Mouse (Mus musculus) adrenal gland, adult 18-20 months (tissue): Measurements from ENCODE around the gene Pigk. TPM values are rescaled to one million over a fixed set of nuclear protein-coding genes. Genes with fewer than 3 reads are reported as not detected.
A peak's percentile ranks its signal among the peaks of the same experiment; 100 is the strongest.
"Not testable (repeated sequence)": the region's sequence is repeated elsewhere in the genome, so short reads cannot be mapped to it uniquely, and the experiment has no call there.

Experiments used
- DNase-seq, 2 experiments: peaks; one replicate each; pipeline ENCODE4 v3.0.0; 2021 to 2022; ENCODE audit warnings: low spot score in 2 of 2
- total RNA-seq, 2 experiments: library from RNA; stranded (reverse); gene quantifications; 1 replicate in 1 of 2; 2 replicates in 1 of 2; pipeline ENCODE4 v1.2.3; 2021

The Pigk gene
- total RNA-seq, 2 experiments from 2014 or later: 50.6 to 63.5 TPM

- peak; percentile 36 to 59 for DNase-seq
Observed at GRCm38 (mm10) chr3:152763139-152763882, 49.4 kb downstream of the Pigk start.

GRCm38 (mm10) chr3:152764516-152765312 lies 50.8 kb downstream of the Pigk start:
- DNase-seq: no peak

- DNase-seq: no peak
Observed at GRCm38 (mm10) chr3:152767485-152767884, 53.6 kb downstream of the Pigk start.

DNA sequence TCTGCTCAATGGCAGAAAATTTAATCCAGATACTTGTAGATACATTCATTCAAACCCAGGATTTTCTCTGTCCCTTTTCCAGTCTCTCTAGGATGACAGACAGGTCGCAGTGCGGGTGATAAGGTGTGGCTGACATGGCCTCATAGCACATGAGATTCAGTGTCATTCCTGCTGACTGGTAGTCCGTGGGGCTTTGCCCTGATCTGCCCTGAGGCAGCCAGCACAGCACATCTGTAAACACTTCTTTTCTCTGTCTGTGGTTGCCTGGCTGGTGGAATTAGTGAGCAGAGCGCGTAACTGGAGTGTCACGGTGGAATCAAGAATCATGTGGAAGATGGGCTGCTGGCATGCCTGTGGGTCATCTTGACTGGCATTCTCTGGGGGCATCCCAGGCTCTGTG lies 56.2 kb downstream of the Pigk start:
- no peak for DNase-seq

GRCm38 (mm10) chr3:152776363-152776762 lies 62.5 kb downstream of the Pigk start:
- no peak for DNase-seq

GRCm38 (mm10) chr3:152776872-152777540 lies 63.1 kb downstream of the Pigk start:
- no peak for DNase-seq

- DNase-seq: no peak
Observed at GRCm38 (mm10) chr3:152779819-152780218, 65.9 kb downstream of the Pigk start.

DNA sequence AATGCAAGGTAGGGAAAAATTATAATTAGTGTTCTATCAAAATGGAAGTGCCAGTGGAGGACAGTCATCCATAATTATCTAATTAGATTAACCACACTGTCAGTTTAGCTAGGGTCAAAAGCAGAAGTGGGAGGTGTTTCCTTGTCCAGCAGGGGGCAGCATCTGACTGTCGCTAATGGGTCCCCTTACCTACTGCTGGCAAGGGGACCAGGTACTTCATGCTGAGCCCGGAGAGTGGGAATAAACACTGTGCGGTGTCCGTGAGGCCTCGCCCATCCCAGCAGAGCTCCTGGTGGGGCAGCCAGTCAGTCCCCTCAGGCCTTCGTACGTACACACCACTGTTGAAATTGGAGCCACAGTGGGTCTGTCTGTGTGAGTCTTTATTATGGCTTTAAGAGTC lies 69.9 kb downstream of the Pigk start:
- peak; percentile 64 to 66 for DNase-seq

DNA sequence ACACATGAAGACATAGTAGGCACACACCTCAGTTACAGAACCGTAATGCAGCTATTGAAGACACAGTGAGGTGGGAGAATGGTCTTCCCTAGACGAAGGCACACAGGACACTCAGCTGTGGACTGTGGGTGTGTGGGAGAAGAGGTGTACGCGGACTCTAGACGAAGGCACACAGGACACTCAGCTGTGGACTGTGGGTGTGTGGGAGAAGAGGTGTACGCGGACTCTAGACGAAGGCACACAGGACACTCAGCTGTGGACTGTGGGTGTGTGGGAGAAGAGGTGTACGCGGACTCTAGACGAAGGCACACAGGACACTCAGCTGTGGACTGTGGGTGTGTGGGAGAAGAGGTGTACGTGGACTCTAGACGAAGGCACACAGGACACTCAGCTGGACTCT lies 70.5 kb downstream of the Pigk start:
- DNase-seq: not testable (repeated sequence)

DNA sequence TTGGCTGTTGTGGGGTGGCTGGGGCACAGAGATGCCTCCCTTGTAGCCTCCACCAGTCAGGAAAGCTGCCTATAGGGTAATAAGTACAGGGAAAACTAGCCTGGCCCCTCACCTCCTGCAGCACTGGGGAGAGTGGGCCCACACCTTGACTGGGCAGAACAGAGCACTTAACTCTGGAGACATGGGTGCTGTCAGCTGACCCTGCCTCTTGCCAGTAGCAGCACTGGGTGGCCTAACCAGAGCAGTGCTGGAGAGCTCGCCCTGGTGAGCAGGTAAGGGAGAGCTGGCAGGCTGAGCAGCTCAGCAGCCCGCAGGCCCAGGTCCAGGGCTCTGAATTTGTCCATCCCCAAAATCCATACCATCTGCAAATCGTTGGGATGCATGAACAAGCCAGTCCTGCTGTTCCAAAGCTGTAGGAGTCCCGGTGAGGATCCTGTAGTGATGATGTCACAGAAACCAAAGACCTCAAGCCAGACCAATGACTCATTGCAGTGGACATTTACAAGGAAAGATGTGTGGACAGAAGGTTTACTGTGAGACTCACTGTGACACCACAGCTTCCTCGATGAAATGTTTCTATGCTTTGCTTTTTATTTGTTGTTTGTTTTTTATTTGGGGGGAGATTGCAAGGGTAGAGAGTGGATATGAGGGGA lies 74.5 kb downstream of the Pigk start:
- not testable (repeated sequence) for DNase-seq

- DNase-seq: no peak
Observed at GRCm38 (mm10) chr3:152792601-152793000, 78.7 kb downstream of the Pigk start.

- no peak for DNase-seq
Observed at GRCm38 (mm10) chr3:152793006-152793405, 79.1 kb downstream of the Pigk start.

DNA sequence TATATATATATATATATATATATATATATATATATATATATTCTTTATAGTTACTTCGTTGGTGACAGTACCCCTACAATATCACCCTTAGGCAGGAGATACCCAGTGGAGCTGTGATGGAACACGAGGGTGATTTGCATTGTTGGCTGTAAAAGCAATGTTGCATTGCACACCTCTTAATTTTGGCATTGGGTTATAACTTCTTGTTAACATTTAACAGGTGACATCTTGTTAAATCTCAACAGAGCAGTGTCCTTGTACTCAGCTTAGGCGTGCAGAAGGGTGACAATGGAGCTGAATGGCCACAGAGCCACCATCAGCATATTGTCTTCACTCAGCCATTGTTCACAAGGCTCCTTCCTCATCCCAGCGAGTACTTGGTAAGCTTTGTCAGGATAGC lies 82.3 kb downstream of the Pigk start:
- DNase-seq: no peak

GRCm38 (mm10) chr3:152797354-152797753 lies 83.5 kb downstream of the Pigk start:
- no peak for DNase-seq

GRCm38 (mm10) chr3:152799738-152800431 lies 86.0 kb downstream of the Pigk start:
- DNase-seq: peak in 1 of 2 experiments; percentile 11

DNA sequence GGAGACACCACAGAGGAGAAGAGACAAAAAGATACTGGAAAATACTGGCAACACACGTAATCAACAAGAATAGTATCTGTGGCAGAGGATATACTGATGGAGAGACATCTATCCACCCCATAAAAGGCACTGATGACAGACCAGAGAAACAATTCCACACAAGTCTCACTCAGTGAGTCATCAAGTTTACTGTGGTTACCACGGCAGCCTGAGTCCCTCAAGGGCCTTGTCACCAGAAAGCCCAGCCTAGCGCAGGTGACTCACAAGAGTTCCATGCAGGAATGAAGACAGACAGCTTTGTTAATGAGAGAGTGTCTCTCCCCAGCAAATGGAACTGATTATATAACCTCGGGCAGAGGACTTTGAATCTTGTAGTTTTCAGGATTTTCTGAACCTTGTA lies 100.0 kb downstream of the Pigk start:
- no peak for DNase-seq

- no peak for DNase-seq
Observed at GRCm38 (mm10) chr3:152815110-152815509, 101.2 kb downstream of the Pigk start.

- no peak for DNase-seq
Observed at GRCm38 (mm10) chr3:152820406-152820805, 106.5 kb downstream of the Pigk start.

DNA sequence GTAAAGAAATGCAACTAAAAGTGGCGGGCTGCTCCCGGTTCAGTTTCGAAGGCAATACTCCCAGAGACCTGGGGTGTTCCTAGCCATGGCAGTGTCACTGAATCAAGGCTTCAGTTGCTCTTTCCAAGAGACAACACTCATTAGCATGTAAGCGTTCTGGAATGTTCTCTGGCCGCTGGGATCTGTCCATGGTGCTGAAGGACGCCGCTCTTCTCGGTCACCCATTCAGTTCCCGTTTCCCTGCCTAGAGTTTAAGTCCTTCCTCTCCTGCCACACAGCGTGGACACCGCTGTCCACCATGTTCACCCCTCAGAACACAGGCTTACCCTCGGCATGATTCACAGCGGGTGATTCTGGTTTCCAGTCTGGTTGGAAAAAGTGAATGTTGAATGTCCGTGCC lies 107.3 kb downstream of the Pigk start:
- DNase-seq: peak; percentile 65 to 68

DNA sequence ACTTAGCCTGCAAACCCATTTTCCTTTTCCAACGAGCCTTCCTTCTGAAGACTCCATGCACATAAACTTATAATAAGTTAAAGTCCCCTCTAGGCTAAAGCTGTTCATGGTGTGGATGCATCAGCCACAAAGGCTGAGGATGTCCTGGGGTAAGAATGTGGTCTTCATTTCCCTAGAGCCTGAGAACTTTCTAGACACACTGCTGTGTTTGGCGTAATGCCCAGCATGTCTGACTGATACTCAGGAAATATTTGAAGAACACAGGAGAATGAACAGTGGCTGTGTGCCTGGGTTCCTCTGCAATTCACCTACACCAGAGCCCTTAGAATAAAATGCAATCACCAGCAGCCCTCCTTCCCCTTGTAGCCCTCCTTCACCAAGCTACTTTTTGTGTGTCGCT lies 117.5 kb downstream of the Pigk start:
- DNase-seq: no peak

DNA sequence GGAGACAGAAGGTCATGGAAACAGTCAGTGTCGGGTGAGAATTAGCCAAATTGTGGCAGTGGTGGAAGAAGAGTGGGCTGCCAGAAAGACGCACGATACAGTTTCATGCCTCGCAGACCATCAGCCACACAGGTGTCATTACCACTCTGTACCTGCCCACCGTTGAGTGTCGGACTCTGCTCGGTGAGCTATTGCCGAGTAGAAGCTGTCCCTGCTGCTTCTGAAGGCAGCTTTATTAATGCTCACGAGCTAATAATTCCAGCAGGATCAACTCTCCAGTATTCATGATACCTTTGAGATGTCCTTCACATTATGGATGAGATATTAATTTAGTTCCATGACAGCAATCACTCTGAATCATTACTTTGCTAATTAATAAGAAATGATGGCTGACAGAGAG lies 118.1 kb downstream of the Pigk start:
- no peak for DNase-seq
